Mouse (Mus musculus) bone marrow, adult 2 months (tissue): ENCODE results near the gene Map3k1.

Experiments used
- CTCF ChIP-seq: fragments of 200-500 bp; IDR thresholded peaks from 2 replicates; pipeline ENCODE4 v1.5.1; 2011; ENCODE audit warnings: low read length, control low read depth; ENCODE audit not compliant: control insufficient read depth, insufficient read depth
- POLR2A ChIP-seq: fragments of 200-500 bp; IDR thresholded peaks from 2 replicates; pipeline ENCODE4 v1.6.1; 2011; ENCODE audit warnings: low read depth, mild to moderate bottlenecking, control low read depth, low read length, borderline replicate concordance; ENCODE audit not compliant: control insufficient read depth

GRCm38 (mm10) chr13:111745216-111745615 lies 63.6 kb downstream of the Map3k1 start:
- TF ChIP-seq POLR2A: no peak
- no peak for TF ChIP-seq CTCF
